Mouse (Mus musculus) adrenal gland, postnatal 36 days (tissue): ENCODE results near the gene Cd151. TPM values are rescaled to one million over a fixed set of nuclear protein-coding genes. Genes with fewer than 3 reads are reported as not detected.

Experiments used
- DNase-seq, 2 experiments: peaks; one replicate each; pipeline ENCODE4 v3.0.0; 2021; ENCODE audit warnings: mixed read lengths in 1 of 2
- long read RNA-seq, 2 experiments: library from polyadenylated mRNA; stranded (forward); transcript quantifications; one replicate each; pipeline ENCODE4 v2.0.0; 2021; ENCODE audit warnings: borderline sequencing depth in 2 of 2
- total RNA-seq, 2 experiments: library from RNA; stranded (reverse); gene quantifications; 2 replicates each; pipeline ENCODE4 v1.2.3; 2021

Cd151 gene
- total RNA-seq = 100 to 1,000 TPM; 331 to 418 TPM
- long read RNA-seq, experiment 1, transcript Cd151-201 (7 exons, 1,619 nt) = minor isoform, 22 of 336 reads
- long read RNA-seq, experiment 1, transcript Cd151-202 (8 exons, 1,865 nt) = minor isoform, 54 of 336 reads
- long read RNA-seq, experiment 1, transcript Cd151-203 (8 exons, 1,708 nt) = major isoform, 115 of 336 reads
- long read RNA-seq, experiment 1, partial matches to known transcripts = 131 of 336 reads
- long read RNA-seq, experiment 1, other reads (novel, unspliced or antisense) = 14 of 336 reads
- long read RNA-seq, experiment 2, transcript Cd151-202 (8 exons, 1,865 nt) = minor isoform, 26 of 133 reads
- long read RNA-seq, experiment 2, transcript Cd151-203 (8 exons, 1,708 nt) = major isoform, 54 of 133 reads
- long read RNA-seq, experiment 2, transcript Cd151-201 (7 exons, 1,619 nt) = minor isoform, 10 of 133 reads
- long read RNA-seq, experiment 2, partial matches to known transcripts = 35 of 133 reads
- long read RNA-seq, experiment 2, other reads (novel, unspliced or antisense) = 8 of 133 reads

GRCm38 (mm10) chr7:141467230-141468030 lies at the start of gene Cd151:
TSS of gene Cd151 (plus strand) at chr7:141467392.
- peak; percentile 94 to 97 for DNase-seq

GRCm38 (mm10) chr7:141417731-141418681 lies 49.2 kb upstream of the Cd151 start:
- DNase-seq = no peak

GRCm38 (mm10) chr7:141418970-141419369 lies 48.2 kb upstream of the Cd151 start:
- DNase-seq = peak; percentile 50 to 55

GRCm38 (mm10) chr7:141420030-141420702 lies 47.0 kb upstream of the Cd151 start:
- no peak for DNase-seq

GRCm38 (mm10) chr7:141423811-141424210 lies 43.4 kb upstream of the Cd151 start:
- DNase-seq = no peak

- DNase-seq = no peak
Measured at GRCm38 (mm10) chr7:141426948-141427730, 40.1 kb upstream of the Cd151 start.

GRCm38 (mm10) chr7:141428701-141429100 lies 38.5 kb upstream of the Cd151 start:
- no peak for DNase-seq

- DNase-seq = peak; percentile 57 to 66
Measured at GRCm38 (mm10) chr7:141429310-141429709, 37.9 kb upstream of the Cd151 start, which contains the start of gene Cend1. TSS of gene Cend1 (minus strand) at chr7:141429491.

- peak; percentile 62 to 70 for DNase-seq
Measured at GRCm38 (mm10) chr7:141429840-141430584, 37.2 kb upstream of the Cd151 start.

GRCm38 (mm10) chr7:141430585-141431240 lies 36.5 kb upstream of the Cd151 start:
- no peak for DNase-seq

GRCm38 (mm10) chr7:141431434-141432185 lies 35.6 kb upstream of the Cd151 start:
- DNase-seq = no peak

GRCm38 (mm10) chr7:141432186-141432611 lies 35.0 kb upstream of the Cd151 start:
- peak; percentile 89 to 92 for DNase-seq

- DNase-seq = peak; percentile 82 to 88
Measured at GRCm38 (mm10) chr7:141432741-141433516, 34.3 kb upstream of the Cd151 start.

GRCm38 (mm10) chr7:141433517-141434400 lies 33.4 kb upstream of the Cd151 start:
- DNase-seq = no peak

- DNase-seq = peak; percentile 72 to 77
Measured at GRCm38 (mm10) chr7:141434464-141434863, 32.7 kb upstream of the Cd151 start.
